Mouse (Mus musculus): ENCODE results near the gene Trpm3.
"Not testable (repeated sequence)": the region's sequence is repeated elsewhere in the genome, so short reads cannot be mapped to it uniquely, and the experiment has no call there.

The Trpm3 gene

DNA sequence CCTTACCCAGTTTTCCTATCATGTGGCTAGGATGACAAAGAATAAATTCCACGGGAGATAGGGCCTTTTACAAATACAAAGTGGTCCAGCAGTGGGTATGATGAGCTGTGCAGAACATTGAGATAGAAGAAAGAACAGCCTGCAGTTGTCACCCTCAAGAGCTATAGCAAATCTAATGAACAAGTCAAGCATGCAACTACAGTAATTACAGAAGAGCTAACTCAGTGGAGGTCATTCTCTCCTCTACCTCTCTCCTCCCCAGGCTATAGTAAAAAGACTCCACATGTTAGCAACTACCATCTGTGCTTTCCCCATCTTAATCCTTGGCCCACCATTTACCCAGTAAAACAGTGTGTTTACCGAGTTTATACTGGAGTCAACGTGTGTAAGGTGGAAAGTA, 629.4 kb downstream of the Trpm3 start:
- no peak for DNase-seq

DNA sequence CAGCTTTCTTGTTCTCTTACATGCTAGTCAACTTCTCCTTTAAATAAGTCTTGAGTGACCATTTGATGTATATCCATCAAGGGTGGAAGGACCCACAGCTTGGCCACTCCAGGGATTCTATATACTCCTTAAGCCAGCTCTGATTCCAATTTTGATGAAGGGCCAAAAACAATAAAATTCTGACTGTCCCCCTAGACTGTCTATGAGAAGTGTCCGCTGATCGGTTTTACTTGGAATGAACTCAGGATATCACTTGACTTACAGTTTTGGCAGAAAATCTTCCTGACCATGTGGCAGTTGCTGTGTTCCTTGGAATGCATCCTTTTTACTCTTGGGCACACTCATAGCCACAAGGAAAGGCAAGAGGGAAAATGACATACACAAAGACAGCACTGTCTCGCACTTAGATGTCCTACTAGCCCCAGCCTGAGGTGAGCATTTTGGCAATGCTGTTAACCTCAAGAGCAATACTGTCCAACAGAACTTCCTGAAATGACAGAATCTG, 636.4 kb downstream of the Trpm3 start:
- DNase-seq: no peak

DNA sequence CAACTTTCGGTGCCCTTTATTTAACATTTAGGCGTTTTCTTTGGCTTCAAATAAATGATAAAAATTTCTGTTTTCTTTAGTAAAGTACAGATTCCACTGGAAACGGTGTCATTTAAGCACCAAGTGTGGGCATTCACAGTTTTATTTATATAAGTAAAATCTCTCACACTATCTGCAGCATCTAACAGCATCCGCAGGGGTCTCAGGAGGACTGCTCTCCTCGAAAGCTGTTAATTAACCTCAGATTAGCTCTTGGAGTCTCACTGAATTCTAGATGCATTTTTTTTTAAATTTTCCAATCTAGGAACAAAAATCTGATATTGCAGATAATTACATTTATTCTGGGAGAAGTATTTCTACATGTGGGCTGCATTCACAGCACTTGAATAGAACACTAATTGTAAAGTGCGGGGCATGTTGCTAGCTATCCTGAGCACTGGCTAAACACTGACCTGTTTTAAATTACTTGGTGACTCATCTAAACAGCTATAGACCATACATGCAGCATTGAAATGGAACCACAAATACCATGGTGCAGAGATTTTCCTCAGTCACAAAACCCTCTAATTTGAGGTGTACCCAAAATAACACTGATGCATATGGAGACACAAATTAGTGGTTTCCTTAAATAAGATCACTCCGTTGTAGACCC, 641.5 kb downstream of the Trpm3 start:
- DNase-seq: no peak

DNA sequence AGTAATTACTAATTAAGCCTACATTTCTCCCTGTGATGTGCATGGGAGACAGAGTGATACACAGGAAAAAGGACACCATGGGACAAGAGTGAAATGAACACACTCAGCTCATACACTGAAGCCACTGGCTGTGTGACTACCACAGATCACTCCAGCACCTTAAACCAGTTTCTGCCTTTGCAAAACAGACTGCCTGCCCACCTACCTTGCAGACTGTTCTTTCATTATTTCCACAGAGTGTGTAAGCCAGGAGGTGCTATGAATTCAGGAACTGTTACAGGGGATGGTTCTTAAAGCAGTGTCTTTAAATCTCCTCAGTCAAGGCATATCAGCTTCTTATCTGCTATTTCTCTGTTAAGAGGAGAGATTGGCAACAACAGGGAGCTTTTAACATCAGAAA, 642.7 kb downstream of the Trpm3 start:
- DNase-seq: no peak

DNA sequence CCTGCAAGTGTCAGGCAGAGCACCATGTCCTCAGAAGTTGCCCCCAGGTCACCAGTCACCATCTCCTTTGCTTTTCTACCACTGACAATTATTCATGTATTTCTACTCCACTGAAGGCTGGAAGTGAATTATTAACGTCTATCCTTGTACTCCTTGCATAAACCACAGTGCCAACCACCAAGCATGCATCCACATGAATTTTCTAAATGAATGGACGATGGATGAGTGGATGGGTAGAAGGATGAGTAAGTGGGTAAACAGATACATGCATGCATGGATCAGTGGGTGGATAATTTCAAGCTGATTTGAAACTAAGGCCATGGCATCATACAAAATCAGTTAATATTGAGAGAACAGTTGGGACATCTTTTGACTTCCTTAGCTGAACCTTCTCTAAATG, 644.9 kb downstream of the Trpm3 start:
- DNase-seq: no peak

DNA sequence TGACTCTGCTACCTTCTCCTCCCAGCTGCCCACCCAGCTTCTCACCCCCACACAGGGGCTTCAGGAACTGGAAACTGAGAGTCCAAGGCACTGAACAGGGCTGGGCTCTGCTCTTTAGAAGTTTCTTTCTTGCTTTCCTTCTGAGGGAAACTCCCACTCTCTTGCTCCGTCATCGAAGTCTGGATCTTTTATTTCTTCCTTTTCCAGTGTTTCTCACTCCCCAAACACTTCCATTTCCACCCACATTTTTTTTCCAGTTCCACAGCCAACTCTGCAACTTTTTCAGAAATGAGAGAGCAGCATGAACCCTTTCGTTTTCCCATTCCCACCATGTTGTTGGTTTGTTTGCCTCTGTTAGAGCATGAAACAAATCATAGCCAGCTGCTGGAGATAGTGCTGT, 650.9 kb downstream of the Trpm3 start:
- no peak for DNase-seq

DNA sequence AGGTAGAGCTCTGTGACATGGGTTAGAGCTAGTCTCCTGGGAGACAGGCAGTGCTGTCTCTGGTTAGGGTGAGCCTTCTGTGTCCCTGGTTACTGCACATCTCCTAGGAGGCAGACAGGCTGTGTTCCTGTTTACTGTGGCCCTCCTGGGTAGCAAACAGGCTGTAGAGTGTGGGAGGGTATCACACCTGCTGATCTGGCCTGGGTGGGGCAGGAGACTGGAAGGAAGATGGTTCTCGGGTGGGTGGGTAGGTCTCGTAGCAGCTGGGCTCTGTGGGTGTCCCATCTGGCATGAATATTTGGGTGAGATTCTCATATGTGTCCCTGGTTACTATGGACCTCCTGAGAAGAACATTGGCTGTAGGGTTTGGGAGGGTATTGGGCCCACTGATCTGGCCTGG, 658.1 kb downstream of the Trpm3 start:
- DNase-seq: no peak

DNA sequence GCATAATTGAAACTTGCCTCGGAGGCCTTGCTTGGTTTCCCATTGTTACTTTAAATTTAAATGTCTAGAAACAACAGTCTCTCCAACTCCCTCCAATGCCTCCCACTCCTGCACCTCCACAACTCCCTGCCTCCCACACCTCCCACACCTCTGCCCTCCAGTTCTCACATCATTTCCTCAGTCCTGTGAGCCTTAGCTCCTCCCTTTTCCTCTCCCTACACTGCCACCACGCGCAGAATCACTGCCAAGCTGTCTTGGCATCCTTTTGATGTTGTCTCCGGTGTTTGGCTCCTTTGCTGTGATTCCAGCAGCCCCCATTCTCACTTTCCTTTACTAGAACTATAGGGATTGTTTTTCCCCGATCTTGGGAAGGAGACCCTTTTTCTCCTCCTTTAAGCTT, 661.6 kb downstream of the Trpm3 start:
- no peak for DNase-seq

DNA sequence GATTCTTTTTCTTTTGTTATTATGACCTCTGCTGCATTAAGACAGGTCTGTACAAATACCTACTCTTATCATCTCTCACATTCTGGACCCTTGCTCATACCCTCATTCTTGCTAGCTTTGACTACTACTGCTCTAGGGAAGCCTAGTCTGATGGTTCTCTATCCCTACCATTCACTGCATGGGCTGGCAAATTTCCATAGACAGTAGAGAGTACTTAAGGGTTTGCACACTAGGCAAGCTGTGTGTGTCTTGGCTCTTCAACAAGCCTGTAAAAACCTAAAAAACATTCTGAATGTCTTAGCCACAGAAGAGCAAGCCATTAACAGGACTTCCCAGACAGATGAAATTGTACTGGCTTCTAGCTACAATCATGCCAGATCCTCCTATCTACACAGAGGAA, 664.5 kb downstream of the Trpm3 start:
- DNase-seq: no peak

DNA sequence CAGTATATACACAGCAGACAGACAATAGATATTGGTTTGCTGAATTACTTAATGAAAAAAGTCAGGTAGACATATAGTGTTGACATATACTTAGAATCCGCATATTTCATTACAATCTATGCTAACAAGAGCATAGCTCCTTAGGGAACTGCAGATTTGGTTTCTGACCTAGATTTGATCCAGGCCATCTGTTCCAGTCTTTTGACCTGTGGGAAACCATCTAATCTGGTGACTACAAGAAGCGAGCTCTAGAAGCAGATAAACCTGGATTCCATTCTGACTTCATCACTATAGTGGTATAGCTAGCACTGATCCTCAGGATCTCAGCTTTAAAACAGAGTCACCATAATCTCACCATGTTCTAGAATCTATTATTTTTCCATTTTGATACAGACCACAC, 665.5 kb downstream of the Trpm3 start:
- DNase-seq: no peak

DNA sequence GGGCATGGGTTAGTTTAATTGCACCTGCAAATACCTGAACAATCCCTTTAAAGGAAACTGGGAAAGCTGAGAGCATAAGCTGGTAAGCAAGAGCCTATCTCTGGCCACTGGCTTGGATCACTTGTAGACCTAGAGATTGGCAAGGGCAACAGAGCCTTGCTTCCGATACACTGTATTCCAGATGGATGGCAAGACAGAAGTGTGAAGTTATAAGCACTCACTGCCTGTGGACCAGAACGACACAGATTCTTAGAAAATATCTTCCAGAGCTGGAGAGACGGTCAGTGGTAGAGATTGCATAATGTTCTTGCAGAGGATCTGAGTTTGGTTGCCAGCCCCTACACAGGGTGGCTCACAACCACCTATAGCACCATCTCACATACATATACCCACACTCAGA, 671.4 kb downstream of the Trpm3 start:
- no peak for DNase-seq

DNA sequence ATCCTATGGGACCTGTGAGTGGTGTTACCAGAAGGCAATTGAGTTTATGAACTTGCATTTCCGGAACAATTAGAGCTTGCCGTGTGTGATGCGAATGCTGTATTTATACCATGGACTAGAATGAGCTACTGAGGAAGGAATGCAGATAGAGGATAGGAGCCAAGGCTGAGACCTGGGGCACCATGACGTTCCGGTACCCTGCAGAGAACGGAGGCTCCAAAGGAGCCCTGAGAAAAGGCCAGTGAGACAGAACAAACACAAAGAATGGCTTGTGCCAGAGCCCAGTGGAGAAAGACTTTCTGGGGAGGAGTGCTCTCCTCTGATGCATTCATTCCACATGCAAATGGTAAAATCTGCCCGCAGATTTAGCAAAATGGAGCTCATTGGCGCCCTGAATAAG, 682.9 kb downstream of the Trpm3 start:
- DNase-seq: no peak

DNA sequence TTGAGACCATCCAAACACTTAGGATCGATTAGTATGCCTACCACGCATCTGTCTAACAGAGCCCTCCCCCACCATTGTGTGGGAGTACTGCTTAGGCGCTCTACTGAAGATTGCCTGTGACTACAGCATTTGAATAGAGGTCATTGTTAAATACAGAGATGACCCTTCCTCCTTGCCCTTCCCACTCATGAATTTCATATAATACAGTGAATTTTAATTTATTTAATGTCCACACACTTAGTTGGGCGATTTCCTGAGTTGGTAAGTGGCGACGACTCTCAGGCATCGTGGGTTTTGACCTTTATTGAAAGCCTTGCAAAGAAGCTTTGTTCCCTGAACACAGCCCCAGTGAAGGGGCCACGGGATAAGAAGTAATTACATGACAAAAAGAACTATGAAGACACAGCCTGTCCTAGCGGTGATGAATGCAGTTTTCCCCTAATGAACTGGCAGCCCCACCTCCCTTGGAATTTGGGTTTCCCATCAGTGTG, 684.7 kb downstream of the Trpm3 start:
- DNase-seq: no peak

DNA sequence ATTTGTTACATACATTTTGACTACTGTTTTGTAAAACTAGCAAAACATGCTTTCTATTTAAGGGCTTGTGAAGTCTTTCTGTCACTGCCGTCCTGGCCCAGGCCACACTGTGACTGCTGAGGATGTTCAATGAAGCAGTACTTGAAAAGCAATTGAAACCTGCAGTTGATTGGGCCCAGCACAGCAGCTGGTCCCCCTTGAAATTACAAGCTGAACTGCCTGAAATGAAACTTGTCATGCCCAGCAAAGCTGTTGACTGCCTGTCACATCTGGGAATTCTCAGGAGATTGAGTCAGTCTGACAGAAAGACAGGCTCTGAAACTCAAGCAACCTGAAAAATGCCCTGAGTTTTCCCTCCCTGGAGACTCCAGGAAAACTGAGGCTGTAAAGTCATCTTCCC, 687.0 kb downstream of the Trpm3 start:
- no peak for DNase-seq

DNA sequence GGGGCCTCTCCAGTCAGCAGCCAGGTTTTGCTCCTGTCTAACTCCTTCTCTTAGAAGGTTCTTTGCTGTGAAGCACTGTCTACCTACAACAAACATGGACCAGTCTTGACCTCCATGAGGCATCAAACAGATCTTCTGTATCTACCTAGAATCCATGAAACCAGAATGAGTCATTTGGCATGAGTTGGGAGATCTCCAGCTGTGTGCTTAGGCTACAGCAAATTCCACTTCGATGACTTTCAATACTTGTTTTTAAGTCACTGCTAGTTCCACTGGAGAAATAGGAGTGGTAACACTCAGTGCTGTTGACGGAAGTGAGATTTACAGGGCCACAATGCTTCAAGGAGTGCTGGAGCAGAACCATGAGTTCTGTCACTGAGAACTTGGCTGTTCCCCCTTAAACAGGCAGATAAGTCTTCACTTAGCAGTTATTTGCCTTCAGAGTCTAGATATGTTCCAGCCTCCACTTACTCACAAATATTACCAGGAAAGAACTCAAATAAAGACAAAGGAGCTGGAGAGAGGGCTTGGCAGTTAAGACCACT, 689.4 kb downstream of the Trpm3 start:
- DNase-seq: no peak

DNA sequence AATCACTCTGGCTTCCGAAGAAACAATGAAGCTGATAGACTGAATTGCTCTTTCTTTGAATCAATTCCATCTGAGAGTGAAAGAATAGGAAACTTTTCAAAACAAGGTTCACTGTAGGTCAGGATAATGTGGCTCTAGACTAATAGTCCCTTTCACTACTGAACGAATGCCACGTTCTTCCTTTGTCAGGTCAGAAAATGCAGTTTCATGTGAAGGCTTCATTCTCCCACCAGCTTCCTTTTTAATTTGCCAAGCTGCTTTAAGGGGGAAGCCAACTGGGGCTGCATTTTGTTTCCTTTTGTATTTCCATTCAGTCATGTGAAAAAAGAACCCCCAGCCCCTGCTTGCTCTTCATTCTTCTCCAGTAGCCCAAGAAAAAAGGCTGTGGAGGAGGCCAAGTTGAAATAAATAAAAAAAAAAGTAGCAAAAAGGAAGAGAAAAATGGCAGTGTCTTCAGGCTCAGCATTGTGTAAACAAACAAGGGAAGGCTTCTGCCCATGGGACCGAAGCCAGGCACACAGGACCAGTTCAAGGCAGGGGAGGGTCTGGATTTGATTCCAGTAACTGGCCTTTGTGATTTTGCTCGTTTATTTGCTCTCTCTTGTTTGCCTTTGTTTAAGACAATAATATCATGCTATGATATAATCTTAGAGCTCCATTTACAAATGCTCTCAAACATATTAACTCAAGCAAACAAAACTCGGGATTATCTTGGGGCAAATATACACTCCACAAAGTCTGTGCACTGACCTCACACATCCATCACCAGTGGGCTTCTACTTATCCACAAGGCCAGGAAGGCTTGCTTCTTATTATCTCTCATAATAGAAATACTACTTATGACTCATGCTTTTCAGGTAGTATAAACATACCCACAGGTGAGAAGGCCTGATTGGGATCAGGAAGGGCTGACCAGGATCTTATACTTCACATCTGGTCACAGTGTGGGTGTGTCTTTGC, 702.5 kb downstream of the Trpm3 start:
- no peak for DNase-seq

DNA sequence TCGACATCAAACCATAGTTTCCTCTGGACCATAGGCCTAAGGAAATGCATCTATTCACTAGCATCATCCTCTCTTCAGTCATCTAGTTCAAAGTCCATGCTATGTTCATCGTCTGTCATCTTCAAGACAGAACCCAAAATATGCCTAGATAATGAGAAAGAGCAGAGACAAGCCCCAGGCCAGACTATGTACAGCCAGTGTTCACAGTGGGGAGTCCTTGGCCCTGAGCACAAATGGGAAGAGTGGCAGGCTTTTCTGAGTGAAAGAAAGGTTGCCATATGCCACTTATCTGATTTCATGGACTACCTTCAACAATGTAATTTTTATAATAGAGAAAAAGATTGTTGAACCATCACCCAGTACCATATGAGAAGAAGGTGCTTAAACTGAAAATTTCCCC, 703.9 kb downstream of the Trpm3 start:
- no peak for DNase-seq

DNA sequence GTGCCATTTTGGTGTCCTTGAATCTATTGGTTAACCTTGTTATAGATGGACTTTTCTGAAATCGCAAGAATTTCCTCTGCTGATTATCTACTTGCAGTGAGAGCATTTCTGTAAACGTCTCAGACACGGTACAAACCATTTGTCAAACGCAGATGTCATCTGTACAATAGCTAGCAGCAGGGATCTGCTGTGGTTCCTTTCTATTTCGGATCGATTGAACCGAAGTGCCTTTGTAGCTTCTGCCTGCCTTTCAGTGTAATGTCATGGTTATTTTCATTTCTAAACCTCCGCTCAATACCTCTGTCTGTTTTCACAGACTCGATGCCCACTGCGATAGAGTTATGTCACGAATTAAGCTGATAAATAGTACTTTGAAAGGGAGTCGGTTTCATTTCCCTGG, 708.9 kb downstream of the Trpm3 start:
- DNase-seq: no peak

DNA sequence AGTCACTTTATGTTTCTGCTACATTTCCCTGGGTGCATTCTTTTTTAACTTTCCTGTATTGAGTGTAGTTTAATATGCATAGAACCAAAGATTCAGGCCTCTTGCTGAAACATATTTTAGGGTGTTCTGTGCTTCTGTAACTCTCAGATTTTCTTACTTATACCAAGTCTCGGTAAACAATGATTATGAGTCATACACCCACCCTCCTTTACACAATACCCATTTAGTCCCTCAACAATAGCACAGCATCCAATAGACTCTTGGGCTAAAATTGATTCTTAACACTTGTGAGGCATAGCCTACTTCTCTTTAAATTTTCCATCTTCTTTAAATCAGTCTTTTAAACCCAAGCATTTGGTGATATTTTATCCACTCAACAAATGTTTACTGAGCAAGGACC, 709.4 kb downstream of the Trpm3 start:
- no peak for DNase-seq

DNA sequence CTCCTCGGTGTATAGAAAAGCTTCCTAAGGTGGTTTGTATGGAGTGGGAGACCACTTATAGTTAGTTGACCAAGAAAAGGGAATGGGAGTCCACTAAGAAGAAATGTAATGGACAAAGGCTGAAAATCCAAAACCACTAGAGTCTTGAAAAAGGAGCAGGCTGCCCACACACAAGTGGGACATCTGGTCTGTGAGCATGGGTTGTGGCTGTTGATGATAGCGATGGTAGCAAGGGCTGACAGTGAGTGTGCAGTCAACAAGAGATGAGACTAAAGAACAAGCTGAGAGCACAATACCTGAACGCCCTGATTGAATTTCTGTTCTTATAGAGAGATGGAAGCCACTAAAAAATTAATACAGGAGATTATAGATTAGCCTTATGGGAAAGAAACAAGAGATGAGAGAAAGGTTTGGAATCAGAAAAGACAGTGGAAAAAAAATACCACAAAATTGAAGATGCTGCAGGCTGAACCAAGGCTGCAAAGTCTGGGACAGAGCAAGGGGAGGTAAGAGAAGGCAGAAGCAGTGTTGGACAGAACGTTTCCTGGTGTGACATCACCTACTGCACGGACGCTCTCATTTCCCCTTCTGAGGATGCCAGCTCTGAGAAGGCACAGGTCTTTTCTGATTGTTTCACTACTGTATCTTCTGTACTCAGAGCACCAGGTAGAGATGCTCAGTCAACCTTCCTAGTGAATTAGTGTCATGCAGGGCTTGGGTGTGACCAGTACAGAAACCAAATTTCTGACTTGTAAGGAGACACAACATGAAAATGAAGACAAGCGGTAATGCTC, 710.1 kb downstream of the Trpm3 start:
- no peak for DNase-seq

DNA sequence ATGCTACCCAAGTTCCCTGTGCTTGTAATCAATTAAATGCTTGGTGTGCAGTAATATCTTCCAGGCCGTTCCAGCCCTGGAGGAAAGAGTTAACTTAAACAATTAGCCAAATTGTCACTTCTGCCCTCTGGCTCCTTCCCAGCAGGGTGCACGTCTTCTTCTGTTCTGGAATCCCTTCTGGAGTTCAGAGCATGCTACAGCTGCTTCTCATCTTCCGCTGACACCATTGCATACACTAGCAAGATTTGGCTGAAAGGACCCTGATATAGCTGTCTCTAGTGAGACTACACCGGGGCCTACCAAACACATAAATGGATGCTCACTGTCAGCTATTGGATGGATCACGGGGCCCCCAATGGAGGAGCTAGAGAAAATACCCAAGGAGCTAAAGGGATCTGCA, 712.6 kb downstream of the Trpm3 start:
- not testable (repeated sequence) for DNase-seq

DNA sequence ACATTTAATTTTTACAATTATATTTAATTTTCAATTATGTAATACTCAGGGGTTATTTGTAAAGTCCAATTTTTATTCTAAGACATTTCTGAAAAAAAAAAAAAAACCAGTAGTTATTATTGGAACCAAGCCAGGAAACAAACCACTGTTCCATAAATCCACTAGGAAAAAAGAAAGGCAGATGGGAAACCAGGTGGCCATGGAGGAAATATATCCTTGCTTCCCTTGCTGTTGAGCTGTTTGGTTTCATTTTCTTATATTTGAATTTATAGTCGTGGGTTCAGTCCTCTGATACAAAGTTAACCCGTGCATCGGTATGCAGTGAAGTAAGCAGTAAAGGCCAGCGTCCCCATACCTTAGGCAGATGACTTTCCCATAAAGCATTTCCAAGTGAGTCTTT, 720.8 kb downstream of the Trpm3 start:
- DNase-seq: no peak

DNA sequence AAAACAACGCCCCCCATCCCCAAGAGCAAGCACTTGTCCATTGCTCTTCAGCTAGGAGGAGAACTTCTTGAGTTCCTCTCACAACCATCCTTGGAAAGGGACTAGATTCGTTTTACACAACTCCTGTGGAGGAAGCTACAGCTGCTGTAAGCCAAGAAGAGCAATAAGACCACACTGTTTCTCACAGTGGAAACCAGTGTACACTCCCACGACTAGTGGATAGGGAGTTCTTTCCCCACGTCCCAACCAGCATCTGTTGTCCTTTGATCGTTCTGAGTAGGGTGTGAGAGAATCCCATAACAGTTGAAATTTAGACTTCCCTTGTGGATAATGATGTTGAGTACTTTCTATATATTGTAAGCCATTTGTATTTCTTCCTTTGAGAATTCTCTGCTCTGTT, 728.6 kb downstream of the Trpm3 start:
- no peak for DNase-seq

All from thymus, adult 18-20 months (tissue).